Mouse (Mus musculus) forebrain, embryonic 14.5 days (tissue): ENCODE results near the gene Wdr93. TPM values are rescaled to one million over a fixed set of nuclear protein-coding genes. Genes with fewer than 3 reads are reported as not detected.
A peak's percentile ranks its signal among the peaks of the same experiment; 100 is the strongest.

Experiments
- ATAC-seq: fragments of 200-750 bp; cut with Nextera tagmentation; 2 replicates; pipeline ENCODE4 v1.8.0; 2017; ENCODE audit warnings: mild to moderate bottlenecking, moderate library complexity
- DNase-seq: peaks from one replicate; pipeline ENCODE4 v3.0.0-alpha.2; 2015; ENCODE audit warnings: low spot score
- H3K27ac ChIP-seq: fragments of 300-500 bp; sonication (generic); 2 replicates; pipeline ENCODE4 v1.5.1; 2014; ENCODE audit warnings: low read depth, mild to moderate bottlenecking, control low read depth, low read length, moderate library complexity
- H3K27me3 ChIP-seq: fragments of 300-500 bp; sonication (generic); replicated peaks from 2 replicates; pipeline ENCODE4 v1.6.1; 2014; ENCODE audit warnings: low read length, control low read depth, mixed read lengths; ENCODE audit not compliant: control insufficient read depth, insufficient read depth
- H3K36me3 ChIP-seq: fragments of 300-500 bp; sonication (generic); 2 replicates; pipeline ENCODE4 v1.6.1; 2014; ENCODE audit warnings: low read length, control low read depth; ENCODE audit not compliant: control insufficient read depth, insufficient read depth
- H3K4me1 ChIP-seq: fragments of 300-500 bp; sonication (generic); 2 replicates; pipeline ENCODE4 v1.6.1; 2014; ENCODE audit warnings: antibody characterized with exemption, low read length, control low read depth; ENCODE audit not compliant: control insufficient read depth, insufficient read depth
- H3K4me2 ChIP-seq: fragments of 300-500 bp; sonication (generic); 2 replicates; pipeline ENCODE4 v1.6.1; 2014; ENCODE audit warnings: mild to moderate bottlenecking, control low read depth, low read length
- H3K4me3 ChIP-seq: fragments of 300-500 bp; sonication (generic); 2 replicates; pipeline ENCODE4 v1.5.1; 2014; ENCODE audit warnings: low read depth, low read length, control low read depth
- H3K9ac ChIP-seq: fragments of 300-500 bp; sonication (generic); 2 replicates; pipeline ENCODE4 v1.6.1; 2014; ENCODE audit warnings: mild to moderate bottlenecking, low read length, control low read depth, moderate library complexity
- H3K9me3 ChIP-seq: fragments of 300-500 bp; sonication (generic); replicated peaks from 2 replicates; pipeline ENCODE4 v1.6.1; 2016; ENCODE audit warnings: low read length, control low read depth, mixed read lengths; ENCODE audit not compliant: control insufficient read depth
- WGBS: fragments of 180-500 bp; shearing (Covaris S2); extraction: QIAGEN DNeasy Blood & Tissue Kit; methylation state at CpG from one replicate; pipeline ENCODE4 v1.1.7; 2014; 5-methylcytosine and 5-hydroxymethylcytosine counted together
- polyA plus RNA-seq: library from polyadenylated mRNA; unstranded; fragments of >200 nt; fragmentation: Nextera tagmentation; extraction: Ambion mirVana; gene quantifications from 2 replicates; pipeline ENCODE4 v1.2.1, GENCODE M21; 2014

The Wdr93 gene
- polyA plus RNA-seq: 0.46 and 0.52 TPM in 2 replicates

DNA sequence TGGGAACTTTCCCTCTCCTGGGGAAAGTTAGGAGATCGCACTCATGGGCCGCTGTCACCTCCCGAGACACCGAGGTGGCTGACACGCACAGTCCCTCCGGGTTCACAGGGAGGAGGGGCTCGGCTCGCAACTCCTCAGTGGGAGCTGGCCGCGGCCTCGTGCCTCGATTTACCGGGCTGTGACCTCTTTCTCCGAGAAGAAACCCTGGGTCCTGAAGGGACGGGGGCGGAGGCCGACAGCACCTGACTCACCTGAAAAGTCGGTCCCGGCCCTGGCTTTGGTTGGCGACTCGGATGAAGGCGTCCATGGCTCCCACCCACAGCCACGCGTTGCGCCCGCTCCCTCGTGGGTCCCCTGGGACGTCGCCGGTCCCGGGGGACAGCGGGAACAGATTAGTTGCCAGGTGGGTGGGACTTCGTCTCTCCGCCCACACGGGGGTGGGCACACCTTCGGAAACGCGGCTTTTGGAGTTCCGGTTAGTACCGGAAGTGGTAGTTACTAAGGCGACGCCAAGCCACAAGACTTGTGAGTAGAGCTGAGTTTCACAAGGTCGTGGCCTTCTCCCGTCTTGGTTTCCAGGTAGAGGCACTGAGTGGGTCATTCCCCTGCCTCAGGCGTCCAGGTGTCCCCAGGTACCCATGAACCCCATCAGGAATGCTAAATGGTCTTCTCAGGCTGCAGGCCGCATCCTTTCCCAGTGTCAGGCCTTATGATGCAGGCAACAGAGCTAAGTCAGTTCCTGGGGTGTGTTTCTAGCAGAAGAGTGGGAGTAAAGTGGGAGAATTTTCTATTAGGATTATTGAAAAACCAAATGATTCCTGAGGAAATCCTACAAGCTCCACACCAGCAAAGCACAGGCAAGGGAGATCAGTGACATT lies at the start of gene Wdr93, which contains the start of gene Pex11a:
Gene Wdr93, plus strand, starts transcription at position 505 of the 878 bp plus-strand sequence.
Gene Pex11a, minus strand, starts transcription at position 473 of the 878 bp plus-strand sequence.
- Histone ChIP-seq H3K4me1 (peaks cover 6% of the 10 kb centered on the region), H3K36me3 (no peaks in the 10 kb centered on the region), H3K27me3 (no peaks in the 10 kb centered on the region), H3K9ac (peak within 1 kb of the TSS; percentile 70), H3K27ac (no peak within 1 kb of the TSS), H3K9me3 (no peaks in the 10 kb centered on the region), H3K4me2 (peak within 1 kb of the TSS; percentile 97), H3K4me3 (peak within 1 kb of the TSS; percentile 69)
- 3% methylated on average over 46 of the region's 46 CpGs for WGBS
- DNase-seq: peak; percentile 93
- peak; percentile 93 for ATAC-seq

DNA sequence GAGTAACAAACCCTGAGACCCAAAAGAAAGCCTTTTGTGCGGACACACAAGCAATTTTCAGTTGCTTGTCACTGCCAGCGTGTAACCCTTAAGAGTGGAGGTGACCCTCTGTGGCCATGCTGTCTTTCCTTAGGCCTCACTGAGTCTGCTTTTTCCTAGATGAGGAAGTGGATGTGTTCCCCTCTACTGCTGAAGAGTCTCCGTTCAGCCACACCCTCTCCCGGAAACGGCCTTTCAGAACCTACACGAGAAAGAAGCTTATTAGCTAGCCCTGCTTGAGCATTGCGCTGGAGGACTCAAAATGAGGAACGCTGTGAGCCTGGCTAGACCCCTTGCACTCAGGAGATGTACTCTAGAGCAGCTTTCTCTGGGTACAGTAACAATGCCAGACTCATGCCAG lies 46.5 kb upstream of the Wdr93 start:
- no peak overlapping the region for H3K9ac ChIP-seq
- H3K4me1 ChIP-seq: no peaks in the 10 kb centered on the region
- no peak overlapping the region for H3K4me2 ChIP-seq
- 87% methylated on average over 8 of the region's 8 CpGs for WGBS
- no peak overlapping the region for H3K27ac ChIP-seq
- peaks cover 90% of the 10 kb centered on the region for H3K36me3 ChIP-seq
- DNase-seq: no peak
- H3K27me3 ChIP-seq: no peaks in the 10 kb centered on the region
- no peaks in the 10 kb centered on the region for H3K9me3 ChIP-seq
- H3K4me3 ChIP-seq: no peak overlapping the region
- ATAC-seq: no peak

DNA sequence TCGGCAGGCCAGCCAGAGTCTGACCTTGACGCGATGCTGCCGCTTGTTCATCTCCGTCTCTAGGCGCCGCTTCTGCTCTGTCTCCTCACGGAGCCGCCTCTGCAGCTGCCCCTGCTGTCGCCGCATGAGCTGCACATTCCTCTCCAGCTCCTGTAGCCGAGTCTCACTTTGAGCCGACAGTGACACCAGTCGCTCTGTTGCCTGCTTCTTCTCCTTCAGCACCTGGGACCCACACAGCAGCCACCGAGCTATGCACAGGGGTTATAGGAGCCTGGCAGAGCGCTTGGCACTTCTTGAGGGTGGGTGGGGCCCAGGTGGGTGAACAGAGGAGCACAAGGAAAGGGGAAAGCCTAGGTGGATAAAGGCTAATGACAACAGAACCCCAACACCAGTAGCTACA lies 40.2 kb upstream of the Wdr93 start:
- Histone ChIP-seq H3K27me3 (no peaks in the 10 kb centered on the region), H3K4me2 (no peak overlapping the region), H3K27ac (no peak overlapping the region), H3K4me1 (no peaks in the 10 kb centered on the region), H3K4me3 (no peak overlapping the region), H3K9ac (no peak overlapping the region), H3K36me3 (peaks cover 59% of the 10 kb centered on the region), H3K9me3 (no peaks in the 10 kb centered on the region)
- ATAC-seq (no peak), DNase-seq (no peak)
- WGBS: 81% methylated on average over 16 of the region's 16 CpGs

DNA sequence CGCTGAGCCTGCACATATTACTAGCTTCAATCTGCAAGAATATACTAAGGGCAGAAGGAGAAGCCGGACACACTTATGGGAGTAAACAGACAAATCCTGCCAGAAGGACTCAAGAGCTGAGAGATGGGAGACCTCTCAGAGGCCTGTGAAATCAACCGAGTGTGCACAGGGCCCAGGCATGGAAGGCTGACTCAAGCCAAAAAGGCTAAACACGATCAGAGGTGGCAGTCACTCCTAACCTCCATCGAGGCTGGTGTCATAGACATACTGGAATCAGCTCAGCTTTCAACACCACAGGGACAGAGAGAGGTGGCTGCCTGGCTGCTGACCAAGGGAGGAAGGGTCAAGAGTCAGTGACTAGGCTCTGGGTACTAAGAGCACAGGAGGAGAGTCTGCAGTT lies 37.8 kb upstream of the Wdr93 start:
- WGBS: 91% methylated on average over 5 of the region's 5 CpGs
- no peaks in the 10 kb centered on the region for H3K9me3 ChIP-seq

DNA sequence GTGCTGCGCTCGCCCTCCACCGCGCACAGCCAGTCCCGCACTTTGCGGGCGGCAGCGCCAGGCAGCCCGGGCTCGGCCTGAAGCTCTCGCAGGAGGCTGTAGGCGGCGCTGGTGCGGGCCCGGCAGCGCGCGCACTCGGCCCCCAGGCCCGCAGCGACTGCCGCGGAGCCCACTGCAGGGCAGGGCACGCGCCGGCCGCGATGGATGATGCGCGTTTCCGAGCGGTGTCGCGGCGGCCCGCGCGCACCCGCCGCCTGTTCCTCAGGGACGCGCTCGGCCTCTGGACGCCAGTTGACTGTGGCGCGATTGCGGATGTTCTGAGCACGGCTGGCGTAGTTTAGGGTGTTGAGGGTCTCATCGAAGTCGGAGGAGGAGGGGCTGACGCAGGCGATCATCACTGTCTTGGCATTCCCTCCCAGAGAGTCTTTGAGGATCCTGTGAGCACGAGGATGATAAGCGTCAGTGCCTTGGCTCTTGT lies 32.8 kb upstream of the Wdr93 start:
- peak overlapping the region; percentile 68 for H3K4me2 ChIP-seq
- H3K36me3 ChIP-seq: peaks cover 6% of the 10 kb centered on the region
- peak overlapping the region; percentile 39 for H3K4me3 ChIP-seq
- peak overlapping the region; percentile 71 for H3K9ac ChIP-seq
- H3K4me1 ChIP-seq: peaks cover 8% of the 10 kb centered on the region; the same call in 1 of the 2 replicates
- H3K27me3 ChIP-seq: no peaks in the 10 kb centered on the region
- H3K27ac ChIP-seq: no peak overlapping the region
- WGBS: under 1% methylated on average over 50 of the region's 55 CpGs
- no peaks in the 10 kb centered on the region for H3K9me3 ChIP-seq
- DNase-seq (peak; percentile 85), ATAC-seq (peak; percentile 92)

More for the DNA sequence above, 37.8 kb upstream of the Wdr93 start:
- Histone ChIP-seq H3K36me3 (peaks cover 39% of the 10 kb centered on the region), H3K27me3 (no peaks in the 10 kb centered on the region), H3K4me2 (no peak overlapping the region), H3K4me3 (no peak overlapping the region), H3K4me1 (no peaks in the 10 kb centered on the region), H3K27ac (no peak overlapping the region), H3K9ac (no peak overlapping the region)
- no peak for DNase-seq
- no peak for ATAC-seq

DNA sequence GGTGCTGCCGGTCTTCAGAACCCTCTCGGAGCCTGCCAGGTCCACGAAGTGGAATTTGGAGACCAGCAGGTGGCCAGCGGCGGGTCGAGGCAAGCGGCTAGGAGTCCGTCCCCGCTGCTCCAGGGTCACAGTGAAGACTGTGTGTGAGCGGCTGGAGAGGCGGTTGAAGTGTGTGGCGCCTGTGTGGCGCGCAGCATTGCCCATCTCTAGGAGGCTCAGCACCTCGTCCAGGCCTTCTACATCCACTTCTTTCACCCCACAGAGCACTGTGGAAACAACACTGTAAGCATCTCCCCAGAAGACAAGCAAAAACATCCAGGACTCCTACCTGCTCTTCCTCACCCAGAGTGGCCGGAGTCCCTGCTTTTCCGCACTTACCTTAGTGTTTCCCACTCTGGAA lies 32.1 kb upstream of the Wdr93 start:
- peak overlapping the region; percentile 39 for H3K4me3 ChIP-seq
- H3K9ac ChIP-seq: peak overlapping the region; percentile 71
- 28% methylated on average over 17 of the region's 17 CpGs for WGBS
- ATAC-seq (no peak), DNase-seq (no peak)
- no peak overlapping the region for H3K27ac ChIP-seq
- H3K36me3 ChIP-seq: peaks cover 6% of the 10 kb centered on the region
- no peaks in the 10 kb centered on the region for H3K9me3 ChIP-seq
- H3K4me2 ChIP-seq: peak overlapping the region; percentile 68
- H3K27me3 ChIP-seq: no peaks in the 10 kb centered on the region
- H3K4me1 ChIP-seq: peaks cover 8% of the 10 kb centered on the region; the same call in 1 of the 2 replicates

DNA sequence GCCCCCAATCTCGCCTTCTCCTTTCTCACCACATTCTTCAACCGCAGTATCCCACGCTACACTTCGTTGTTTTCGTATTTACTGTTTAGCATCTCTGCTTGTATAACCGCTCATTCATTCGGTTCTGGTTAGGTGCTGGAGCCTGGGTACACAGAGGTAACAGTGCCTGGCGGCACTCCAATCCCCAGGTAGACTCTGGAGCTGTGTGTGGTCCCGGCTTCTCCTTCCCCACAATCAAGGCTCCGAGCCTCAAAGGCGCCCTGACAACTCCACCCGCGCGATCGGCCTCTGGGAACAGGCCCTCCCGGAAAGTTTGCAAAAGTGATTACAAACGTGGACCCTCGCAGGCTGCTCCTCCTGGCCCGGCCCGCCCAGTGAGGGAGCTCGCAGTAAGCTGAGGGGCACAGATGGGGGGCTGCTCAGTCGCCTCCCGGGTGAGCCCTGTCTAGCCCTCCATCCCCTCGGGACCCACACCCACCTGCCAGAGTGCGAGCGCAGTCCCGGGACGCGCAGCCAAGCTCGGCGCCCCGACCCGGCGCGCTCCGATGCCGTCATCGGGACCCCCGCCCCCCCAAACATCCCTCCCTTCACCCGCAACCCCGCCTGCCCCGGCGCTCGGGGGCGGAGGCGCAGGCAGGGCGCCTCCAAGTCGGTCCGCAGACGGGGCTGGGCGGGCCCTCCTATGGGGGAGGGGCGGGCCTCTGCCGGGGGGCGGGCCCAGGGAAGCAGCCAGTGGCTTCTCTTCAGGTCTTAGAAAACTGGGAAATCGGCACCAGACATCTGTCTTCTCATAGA lies 27.6 kb upstream of the Wdr93 start, which contains the start of gene Kif7:
Gene Kif7, minus strand, starts transcription at position 534 of the 795 bp plus-strand sequence.
- peak; percentile 86 for DNase-seq
- peaks cover 6% of the 10 kb centered on the region; the same call in 1 of the 2 replicates for H3K4me1 ChIP-seq
- no peaks in the 10 kb centered on the region for H3K36me3 ChIP-seq
- under 1% methylated on average over 46 of the region's 55 CpGs for WGBS
- H3K9ac ChIP-seq: peak within 1 kb of the TSS; percentile 70
- H3K27me3 ChIP-seq: peaks cover 5% of the 10 kb centered on the region; the same call in 1 of the 2 replicates
- H3K27ac ChIP-seq: no peak within 1 kb of the TSS
- peak within 1 kb of the TSS; percentile 59 for H3K4me3 ChIP-seq
- H3K4me2 ChIP-seq: peak within 1 kb of the TSS; percentile 85
- H3K9me3 ChIP-seq: no peaks in the 10 kb centered on the region
- ATAC-seq: peak; percentile 94

DNA sequence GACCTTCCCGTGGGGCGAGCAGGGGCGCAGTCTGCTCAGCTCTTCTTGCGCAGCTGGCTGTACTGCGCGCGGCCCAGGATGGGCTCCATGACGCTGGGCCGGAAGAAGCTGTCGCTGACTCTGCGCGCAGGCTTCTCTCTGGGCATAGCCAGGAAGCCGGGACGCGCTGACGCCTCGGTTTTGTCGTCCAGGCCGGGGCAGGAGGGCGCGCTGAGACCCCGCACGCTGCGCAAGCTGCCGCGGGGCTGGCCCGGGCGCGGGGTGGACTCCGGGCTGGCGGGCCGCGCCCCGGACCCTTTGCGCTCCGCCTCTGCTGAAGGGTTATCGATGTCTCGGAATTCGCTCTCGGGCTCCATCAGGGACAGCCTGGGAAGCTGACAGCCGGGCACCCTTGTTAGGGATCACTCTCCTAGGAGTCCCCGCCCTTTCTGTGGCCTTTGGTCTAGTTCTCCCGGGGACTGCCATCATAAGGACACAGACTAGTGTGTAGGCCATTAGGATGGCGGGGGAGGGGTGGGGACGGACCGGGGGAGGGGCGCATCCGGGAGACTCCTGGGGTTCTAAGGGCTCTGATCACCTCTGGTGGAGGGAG lies 21.5 kb upstream of the Wdr93 start:
- Histone ChIP-seq H3K9ac (peak overlapping the region; percentile 68), H3K4me2 (peak overlapping the region; percentile 78), H3K4me3 (peak overlapping the region; percentile 49), H3K9me3 (no peaks in the 10 kb centered on the region), H3K27ac (no peak overlapping the region), H3K27me3 (peaks cover 22% of the 10 kb centered on the region; the same call in 1 of the 2 replicates), H3K36me3 (no peaks in the 10 kb centered on the region), H3K4me1 (no peaks in the 10 kb centered on the region)
- DNase-seq (peak; percentile 58), ATAC-seq (peak; percentile 86)
- WGBS: under 1% methylated on average over 48 of the region's 48 CpGs
